Mouse (Mus musculus) layer of hippocampus, adult 9-10 months (tissue): ENCODE results near the gene Col8a1.

Experiments used
- DNase-seq: peaks from one replicate; pipeline ENCODE4 v3.0.0; 2022; ENCODE audit warnings: low spot score

The Col8a1 gene

DNA sequence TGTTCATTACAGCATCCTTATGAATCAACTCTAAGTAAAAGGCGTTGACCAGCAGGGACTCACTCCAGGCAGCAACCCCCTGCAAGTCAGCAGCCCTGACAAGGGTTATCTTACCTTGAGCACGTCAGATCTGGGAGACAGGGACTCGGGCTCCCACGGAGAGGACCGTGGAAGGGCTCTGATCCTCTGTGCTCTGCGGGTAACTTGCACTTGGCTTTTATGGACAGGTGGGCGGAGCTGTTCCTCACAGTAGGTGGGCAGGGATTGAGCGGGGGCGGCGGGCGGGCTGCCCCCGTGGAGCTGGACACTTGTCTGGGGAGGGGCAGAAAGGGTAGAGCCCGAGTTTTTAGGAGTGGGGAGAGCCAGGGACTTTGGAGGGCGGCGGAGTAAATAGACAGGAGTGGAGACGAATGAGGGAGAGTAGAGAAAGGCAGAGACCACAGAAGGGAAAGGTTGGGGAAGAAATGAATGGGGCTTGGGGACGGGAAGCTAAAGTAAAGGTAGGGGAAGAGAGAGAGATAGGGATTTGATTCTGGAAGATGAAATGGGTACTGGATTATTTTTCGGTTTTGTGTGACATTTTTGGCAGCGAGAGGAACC is at the start of gene Col8a1:
Col8a1 (minus strand) TSS at position 212 of the 600 bp plus-strand sequence.
- DNase-seq: no peak

GRCm38 (mm10) chr16:57801886-57802285 is 47.3 kb upstream of the Col8a1 start:
- no peak for DNase-seq

- DNase-seq: no peak
These were observed 41.8 kb upstream of the Col8a1 start for GRCm38 (mm10) chr16:57796321-57796720.

- DNase-seq: no peak
These were observed 24.5 kb upstream of the Col8a1 start for GRCm38 (mm10) chr16:57779011-57779410.

GRCm38 (mm10) chr16:57765615-57766014 is 11.1 kb upstream of the Col8a1 start:
- DNase-seq: no peak

GRCm38 (mm10) chr16:57759862-57760261 is 5.3 kb upstream of the Col8a1 start:
- no peak for DNase-seq

GRCm38 (mm10) chr16:57755708-57756107 is 1.2 kb upstream of the Col8a1 start:
- no peak for DNase-seq

- no peak for DNase-seq
These were observed 704 bp upstream of the Col8a1 start for GRCm38 (mm10) chr16:57755241-57755640.

GRCm38 (mm10) chr16:57753539-57754280 is 827 bp downstream of the Col8a1 start:
- DNase-seq: no peak

DNA sequence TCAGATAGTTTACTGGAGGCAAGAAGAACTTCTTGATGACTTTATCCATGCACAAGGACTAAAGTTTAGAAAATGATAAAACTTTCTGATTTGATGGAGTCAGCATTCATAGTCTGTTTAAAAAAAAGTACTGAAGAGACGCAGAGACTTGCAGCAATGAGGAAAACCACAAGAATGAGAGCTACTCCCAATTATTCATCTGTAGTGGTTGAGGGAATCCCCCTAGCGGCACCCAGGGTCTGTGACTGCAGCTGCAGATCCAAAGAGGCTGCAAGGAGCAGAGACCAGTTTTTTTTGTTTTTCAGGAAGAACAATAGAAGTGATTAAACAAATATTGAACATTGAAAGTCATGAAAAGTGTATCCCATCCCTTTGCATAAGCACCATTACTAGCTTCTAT is 4.0 kb downstream of the Col8a1 start:
- DNase-seq: no peak

DNA sequence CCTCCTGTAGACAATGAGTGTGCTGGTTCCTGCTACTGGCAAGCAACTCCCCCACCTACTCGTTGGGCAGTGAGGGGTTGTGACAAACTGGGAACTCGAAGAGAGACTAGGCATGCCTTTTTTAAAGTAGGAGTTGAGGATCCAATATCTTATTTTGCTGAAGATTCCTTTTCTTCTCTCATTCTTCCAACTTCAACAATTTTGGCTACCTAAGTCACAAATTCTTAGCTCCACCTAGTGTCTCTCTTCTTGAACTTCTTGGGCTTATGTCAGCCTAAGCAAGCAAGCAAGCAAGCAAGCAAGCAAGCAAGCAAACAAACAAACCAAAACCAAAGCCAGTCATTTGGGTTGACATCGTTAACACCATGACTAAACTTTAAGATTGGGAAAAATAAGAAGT is 6.4 kb downstream of the Col8a1 start:
- DNase-seq: no peak

GRCm38 (mm10) chr16:57747357-57748056 is 7.0 kb downstream of the Col8a1 start:
- DNase-seq: no peak

- DNase-seq: no peak
These were observed 14.4 kb downstream of the Col8a1 start for GRCm38 (mm10) chr16:57740169-57740568.

DNA sequence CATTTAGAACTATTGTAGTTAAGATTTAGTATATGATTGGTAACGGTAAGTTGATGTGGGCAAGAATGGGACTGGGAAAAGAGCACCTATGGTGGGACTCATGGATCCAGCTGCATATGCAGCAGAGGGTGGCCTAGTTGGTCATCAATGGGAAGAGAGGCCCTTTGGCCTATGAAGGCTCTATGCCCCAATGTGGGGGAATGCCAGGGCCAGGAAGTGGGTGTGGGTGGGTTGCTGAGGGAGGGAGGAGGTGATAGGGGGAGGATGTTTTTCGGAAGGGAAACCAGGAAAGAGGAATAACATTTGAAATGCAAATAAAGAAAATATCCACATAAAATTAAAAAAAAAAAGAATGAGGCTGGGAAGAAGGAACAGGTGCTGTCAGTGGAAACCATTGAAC is 19.6 kb downstream of the Col8a1 start:
- no peak for DNase-seq

DNA sequence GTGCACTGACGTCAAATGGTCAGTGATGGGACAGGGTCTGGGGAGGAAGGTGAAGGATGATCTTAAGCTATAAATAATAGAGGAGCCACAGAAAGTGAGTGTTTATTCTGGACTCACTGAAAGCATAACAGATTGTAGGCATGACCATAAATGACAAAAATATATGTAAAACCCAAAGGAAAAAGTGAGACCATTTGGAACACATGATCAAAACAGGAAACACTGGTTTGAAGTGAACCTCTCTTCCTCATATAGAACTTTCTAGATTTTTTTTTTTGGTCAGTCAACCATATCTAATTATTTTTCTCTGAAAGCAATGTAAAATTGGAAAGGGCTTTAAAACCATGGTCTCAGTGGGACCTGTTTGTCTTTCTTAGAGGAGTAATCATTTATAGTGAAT is 21.0 kb downstream of the Col8a1 start:
- DNase-seq: no peak

DNA sequence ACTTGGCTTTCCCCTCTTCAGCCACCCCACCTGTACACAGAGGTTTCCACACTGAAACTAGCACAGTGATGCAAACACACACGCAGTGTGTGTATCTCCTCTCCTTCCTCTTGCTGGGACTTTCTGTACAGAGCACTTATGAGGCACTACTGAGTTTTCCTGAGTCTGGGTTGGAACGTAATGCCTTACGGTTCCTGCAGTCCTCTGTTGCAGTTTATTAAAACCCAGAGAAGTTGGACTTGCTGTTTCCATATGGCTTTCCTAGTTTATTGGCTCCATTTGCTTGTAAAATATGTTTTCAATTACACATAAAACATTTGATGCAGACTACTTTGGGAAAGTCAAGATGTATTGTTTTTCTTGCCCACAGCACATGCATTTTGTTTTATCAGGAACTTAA is 21.4 kb downstream of the Col8a1 start:
- no peak for DNase-seq

GRCm38 (mm10) chr16:57724978-57725377 is 29.6 kb downstream of the Col8a1 start:
- no peak for DNase-seq

GRCm38 (mm10) chr16:57718982-57719381 is 35.6 kb downstream of the Col8a1 start:
- no peak for DNase-seq

- no peak for DNase-seq
These were observed 55.8 kb downstream of the Col8a1 start for GRCm38 (mm10) chr16:57698733-57699132.

DNA sequence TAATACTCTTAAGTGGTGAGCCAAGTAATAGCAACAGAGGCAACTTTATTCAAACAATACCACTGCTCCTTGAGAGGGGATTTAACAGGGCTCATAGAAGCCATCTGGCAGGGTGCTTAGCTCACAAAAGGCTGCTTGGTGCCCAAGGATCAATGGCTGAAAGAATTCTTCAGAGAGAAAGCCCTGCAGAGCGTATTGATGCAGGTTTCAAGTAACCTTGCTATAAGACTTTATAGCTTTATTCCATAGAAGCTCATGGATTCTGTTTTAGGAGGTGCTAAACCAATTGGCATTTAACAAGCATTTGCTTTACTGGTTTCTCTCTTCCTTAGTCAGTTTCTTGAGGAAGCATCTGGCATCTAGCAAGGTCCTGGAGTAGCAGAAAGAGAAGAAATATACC is 59.8 kb downstream of the Col8a1 start:
- DNase-seq: no peak

GRCm38 (mm10) chr16:57693906-57694522 is 60.5 kb downstream of the Col8a1 start:
- DNase-seq: no peak

- no peak for DNase-seq
These were observed 68.6 kb downstream of the Col8a1 start for GRCm38 (mm10) chr16:57685790-57686399.
